Mouse (Mus musculus): ENCODE measurements at regions not wholly inside any gene's neighbourhood (a gene's known extent, or its start where the extent isn't known, plus 50 kb on each side); places are given as distances from the start of the nearest gene placed in this dataset.

- TF ChIP-seq CTCF (IDR thresholded peaks at IDR 0.05; ENCODE audit: control insufficient read depth, insufficient read depth, insufficient replicate concordance, low read depth, low read length) = no peak
- TF ChIP-seq POLR2A (IDR thresholded peaks at IDR 0.05; ENCODE audit: control insufficient read depth, low read depth, low read length) = no peak
These were observed 139.6 kb upstream of the 1700056E22Rik start for GRCm38 (mm10) chr1:184173739-184174138.
